Mouse (Mus musculus): ENCODE data around the gene Hist1h4c. TPM values are rescaled to one million over a fixed set of nuclear protein-coding genes. Genes with fewer than 3 reads are reported as not detected.

Hist1h4c gene
- polyA plus RNA-seq, 1 experiment from 2014 or later, result 9.0 TPM

GRCm38 (mm10) chr13:23694956-23695355 lies 3.3 kb downstream of the Hist1h4c start:
- Histone ChIP-seq H3K9ac (ENCODE audit: low read depth, low read length) (no peak overlapping the region), H3K4me1 (ENCODE audit: control insufficient read depth, insufficient read depth, low read length) (0 out of 2 replicates have a peak, but pooled peaks cover 6% of the 10 kb centered on the region), H3K4me2 (replicated peaks; ENCODE audit: low read depth, low read length) (no peak overlapping the region), H3K9me3 (ENCODE audit: control insufficient read depth, low read length) (no peaks in the 10 kb centered on the region), H3K27ac (ENCODE audit: low read depth, low read length) (no peak overlapping the region), H3K36me3 (ENCODE audit: control insufficient read depth, insufficient read depth, low read length) (peaks cover 4% of the 10 kb centered on the region; the same call in 1 of the 2 replicates), H3K4me3 (ENCODE audit: low read length) (no peak overlapping the region), H3K27me3 (ENCODE audit: control insufficient read depth, insufficient read depth, low read length) (no peaks in the 10 kb centered on the region)
- WGBS, result 97% methylated on average over 9 of the region's 9 CpGs
- ATAC-seq (ENCODE audit: low FRiP score, low TSS enrichment), result no peak

- no peak for ATAC-seq (ENCODE audit: low FRiP score, low TSS enrichment)
Measured at GRCm38 (mm10) chr13:23693856-23694440, 4.3 kb downstream of the Hist1h4c start.

GRCm38 (mm10) chr13:23689459-23689858 lies 8.8 kb downstream of the Hist1h4c start:
- no peak for ATAC-seq (ENCODE audit: low FRiP score, low TSS enrichment)

More at GRCm38 (mm10) chr13:23693856-23694440, 4.3 kb downstream of the Hist1h4c start:
- Histone ChIP-seq H3K9me3 (ENCODE audit: control insufficient read depth, low read length) (no peaks in the 10 kb centered on the region), H3K9ac (ENCODE audit: low read depth, low read length) (no peak overlapping the region), H3K27me3 (ENCODE audit: control insufficient read depth, insufficient read depth, low read length) (no peaks in the 10 kb centered on the region), H3K27ac (ENCODE audit: low read depth, low read length) (no peak overlapping the region), H3K4me2 (replicated peaks; ENCODE audit: low read depth, low read length) (no peak overlapping the region), H3K36me3 (ENCODE audit: control insufficient read depth, insufficient read depth, low read length) (peaks cover 4% of the 10 kb centered on the region; the same call in 1 of the 2 replicates), H3K4me3 (ENCODE audit: low read length) (no peak overlapping the region), H3K4me1 (ENCODE audit: control insufficient read depth, insufficient read depth, low read length) (0 out of 2 replicates have a peak, but pooled peaks cover 6% of the 10 kb centered on the region)
- 72% methylated on average over 6 of the region's 6 CpGs for WGBS

GRCm38 (mm10) chr13:23688956-23689355 lies 9.3 kb downstream of the Hist1h4c start:
- Histone ChIP-seq H3K4me1 (ENCODE audit: control insufficient read depth, insufficient read depth, low read length) (0 out of 2 replicates have a peak, but pooled peaks cover 3% of the 10 kb centered on the region), H3K36me3 (ENCODE audit: control insufficient read depth, insufficient read depth, low read length) (peaks cover 4% of the 10 kb centered on the region; the same call in 1 of the 2 replicates), H3K9me3 (ENCODE audit: control insufficient read depth, low read length) (no peaks in the 10 kb centered on the region), H3K27me3 (ENCODE audit: control insufficient read depth, insufficient read depth, low read length) (no peaks in the 10 kb centered on the region), H3K4me3 (ENCODE audit: low read length) (no peak overlapping the region), H3K27ac (ENCODE audit: low read depth, low read length) (no peak overlapping the region), H3K4me2 (replicated peaks; ENCODE audit: low read depth, low read length) (no peak overlapping the region), H3K9ac (ENCODE audit: low read depth, low read length) (no peak overlapping the region)
- ATAC-seq (ENCODE audit: low FRiP score, low TSS enrichment), result no peak
- 92% methylated on average over 2 of the region's 2 CpGs for WGBS

More at GRCm38 (mm10) chr13:23689459-23689858, 8.8 kb downstream of the Hist1h4c start:
- Histone ChIP-seq H3K27me3 (ENCODE audit: control insufficient read depth, insufficient read depth, low read length) (no peaks in the 10 kb centered on the region), H3K4me3 (ENCODE audit: low read length) (no peak overlapping the region), H3K9me3 (ENCODE audit: control insufficient read depth, low read length) (no peaks in the 10 kb centered on the region), H3K9ac (ENCODE audit: low read depth, low read length) (no peak overlapping the region), H3K4me2 (replicated peaks; ENCODE audit: low read depth, low read length) (no peak overlapping the region), H3K27ac (ENCODE audit: low read depth, low read length) (no peak overlapping the region), H3K4me1 (ENCODE audit: control insufficient read depth, insufficient read depth, low read length) (0 out of 2 replicates have a peak, but pooled peaks cover 3% of the 10 kb centered on the region), H3K36me3 (ENCODE audit: control insufficient read depth, insufficient read depth, low read length) (peaks cover 4% of the 10 kb centered on the region; the same call in 1 of the 2 replicates)
- WGBS, result 87% methylated on average over 2 of the region's 2 CpGs

GRCm38 (mm10) chr13:23687907-23688306 lies 10.3 kb downstream of the Hist1h4c start:
- 85% methylated on average over 7 of the region's 7 CpGs for WGBS
- no peak for ATAC-seq (ENCODE audit: low FRiP score, low TSS enrichment)
- Histone ChIP-seq H3K36me3 (ENCODE audit: control insufficient read depth, insufficient read depth, low read length) (peaks cover 4% of the 10 kb centered on the region; the same call in 1 of the 2 replicates), H3K4me1 (ENCODE audit: control insufficient read depth, insufficient read depth, low read length) (0 out of 2 replicates have a peak, but pooled peaks cover 6% of the 10 kb centered on the region), H3K27me3 (ENCODE audit: control insufficient read depth, insufficient read depth, low read length) (no peaks in the 10 kb centered on the region), H3K4me2 (replicated peaks; ENCODE audit: low read depth, low read length) (no peak overlapping the region), H3K4me3 (ENCODE audit: low read length) (no peak overlapping the region), H3K27ac (ENCODE audit: low read depth, low read length) (no peak overlapping the region), H3K9me3 (ENCODE audit: control insufficient read depth, low read length) (no peaks in the 10 kb centered on the region), H3K9ac (ENCODE audit: low read depth, low read length) (no peak overlapping the region)

- H3K27ac ChIP-seq (ENCODE audit: low read depth, low read length), result no peak overlapping the region
- peaks cover 4% of the 10 kb centered on the region; the same call in 1 of the 2 replicates for H3K36me3 ChIP-seq (ENCODE audit: control insufficient read depth, insufficient read depth, low read length)
- no peak overlapping the region for H3K9ac ChIP-seq (ENCODE audit: low read depth, low read length)
- ATAC-seq (ENCODE audit: low FRiP score, low TSS enrichment), result no peak
- H3K4me3 ChIP-seq (ENCODE audit: low read length), result no peak overlapping the region
- H3K9me3 ChIP-seq (ENCODE audit: control insufficient read depth, low read length), result no peaks in the 10 kb centered on the region
- WGBS, result 81% methylated on average over 4 of the region's 4 CpGs
- 0 out of 2 replicates have a peak, but pooled peaks cover 10% of the 10 kb centered on the region for H3K4me1 ChIP-seq (ENCODE audit: control insufficient read depth, insufficient read depth, low read length)
- H3K4me2 ChIP-seq (replicated peaks; ENCODE audit: low read depth, low read length), result no peak overlapping the region
- H3K27me3 ChIP-seq (ENCODE audit: control insufficient read depth, insufficient read depth, low read length), result no peaks in the 10 kb centered on the region
Measured at GRCm38 (mm10) chr13:23687181-23687580, 11.1 kb downstream of the Hist1h4c start.

- no peaks in the 10 kb centered on the region for H3K9me3 ChIP-seq (ENCODE audit: control insufficient read depth, low read length)
- H3K27me3 ChIP-seq (ENCODE audit: control insufficient read depth, insufficient read depth, low read length), result no peaks in the 10 kb centered on the region
- H3K4me2 ChIP-seq (replicated peaks; ENCODE audit: low read depth, low read length), result peak overlapping the region; percentile 52
- peak overlapping the region; percentile 61 for H3K9ac ChIP-seq (ENCODE audit: low read depth, low read length)
- 42% methylated on average over 4 of the region's 4 CpGs for WGBS
- ATAC-seq (ENCODE audit: low FRiP score, low TSS enrichment), result no peak
- peak overlapping the region; percentile 47 for H3K4me3 ChIP-seq (ENCODE audit: low read length)
- H3K4me1 ChIP-seq (ENCODE audit: control insufficient read depth, insufficient read depth, low read length), result 0 out of 2 replicates have a peak, but pooled peaks cover 10% of the 10 kb centered on the region
- peak overlapping the region; percentile 99 for H3K27ac ChIP-seq (ENCODE audit: low read depth, low read length)
- peaks cover 4% of the 10 kb centered on the region; the same call in 1 of the 2 replicates for H3K36me3 ChIP-seq (ENCODE audit: control insufficient read depth, insufficient read depth, low read length)
Measured at GRCm38 (mm10) chr13:23685966-23686365, 12.3 kb downstream of the Hist1h4c start.

- 4% methylated on average over 15 of the region's 15 CpGs for WGBS
- ATAC-seq (ENCODE audit: low FRiP score, low TSS enrichment), result no peak
- peak overlapping the region; percentile 99 for H3K27ac ChIP-seq (ENCODE audit: low read depth, low read length)
Measured at GRCm38 (mm10) chr13:23685121-23685861, 13.0 kb downstream of the Hist1h4c start.

More at GRCm38 (mm10) chr13:23685121-23685861, 13.0 kb downstream of the Hist1h4c start:
- H3K9me3 ChIP-seq (ENCODE audit: control insufficient read depth, low read length), result no peaks in the 10 kb centered on the region
- peak overlapping the region; percentile 61 for H3K9ac ChIP-seq (ENCODE audit: low read depth, low read length)
- 0 out of 2 replicates have a peak, but pooled peaks cover 10% of the 10 kb centered on the region for H3K4me1 ChIP-seq (ENCODE audit: control insufficient read depth, insufficient read depth, low read length)
- peak overlapping the region; percentile 47 for H3K4me3 ChIP-seq (ENCODE audit: low read length)
- no peaks in the 10 kb centered on the region for H3K36me3 ChIP-seq (ENCODE audit: control insufficient read depth, insufficient read depth, low read length)
- no peaks in the 10 kb centered on the region for H3K27me3 ChIP-seq (ENCODE audit: control insufficient read depth, insufficient read depth, low read length)
- peak overlapping the region; percentile 52 for H3K4me2 ChIP-seq (replicated peaks; ENCODE audit: low read depth, low read length)
